Mouse (Mus musculus) erythroblast, adult 5-6 weeks (primary cell): Measurements from ENCODE around the gene Vtcn1. TPM values are rescaled to one million over a fixed set of nuclear protein-coding genes. Genes with fewer than 3 reads are reported as not detected.

Source experiments
- ATAC-seq: replicated peaks from 2 replicates; pipeline ENCODE4 v1.8.0; 2016; ENCODE audit warnings: moderate number of reproducible peaks, mild to moderate bottlenecking, moderate TSS enrichment, inconsistent platforms; ENCODE audit not compliant: poor library complexity, low FRiP score, severe bottlenecking
- total RNA-seq, 2 experiments: library from RNA; stranded (forward) in 1 of 2; stranded (reverse) in 1 of 2; fragments of 150-400 nt in 1 of 2; fragments of 200-764, 138-1000 nt in 1 of 2; gene quantifications; 2 replicates each; pipeline versions ENCODE4 v1.2.3 to v1.2.4; 2015 to 2017; ENCODE audit warnings: low replicate concordance in 2 of 2

Gene Vtcn1
- total RNA-seq, 2 experiments from 2014 or later = not detected

DNA sequence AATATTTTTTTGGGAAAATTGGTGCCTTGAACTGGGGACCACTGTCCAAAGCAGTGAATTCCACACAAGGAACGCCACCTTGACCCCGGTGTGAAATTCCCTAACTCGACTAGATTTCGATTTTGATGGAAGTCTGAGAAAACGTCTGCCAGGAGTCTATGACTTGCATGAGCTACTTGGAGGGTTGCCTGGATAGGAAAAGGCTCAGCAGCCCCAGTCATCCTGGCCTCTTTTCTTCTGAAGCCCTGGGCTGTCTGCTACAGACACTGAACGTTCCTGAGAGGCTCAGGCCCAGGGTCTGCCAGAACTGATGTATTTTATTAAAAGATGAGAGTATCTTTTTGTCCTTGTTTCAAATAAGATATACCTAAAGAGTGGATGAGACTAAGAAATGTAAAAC, 25.2 kb downstream of the Vtcn1 start:
- no peak for ATAC-seq

GRCm38 (mm10) chr3:100856050-100856815, 31.0 kb downstream of the Vtcn1 start:
- ATAC-seq = no peak

DNA sequence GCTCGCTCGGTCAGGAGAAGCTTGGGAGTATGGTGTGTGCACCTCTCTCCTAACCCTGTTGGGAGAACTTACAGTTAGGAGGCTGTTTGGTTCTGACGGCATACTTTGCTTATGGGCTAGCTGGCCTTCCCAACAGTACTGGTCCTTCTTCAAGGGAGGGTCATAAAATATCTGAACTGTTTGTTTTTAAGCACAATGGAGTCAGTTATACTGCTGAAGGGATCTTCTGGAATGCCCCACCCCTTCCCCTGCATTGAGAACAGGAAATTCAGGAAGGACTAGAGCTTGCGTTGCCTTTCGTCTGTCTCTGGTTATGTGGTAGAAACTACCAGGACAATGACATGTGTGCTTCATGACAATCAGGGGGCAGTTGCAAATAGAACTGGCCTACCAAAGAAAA, 31.9 kb downstream of the Vtcn1 start:
- no peak for ATAC-seq

DNA sequence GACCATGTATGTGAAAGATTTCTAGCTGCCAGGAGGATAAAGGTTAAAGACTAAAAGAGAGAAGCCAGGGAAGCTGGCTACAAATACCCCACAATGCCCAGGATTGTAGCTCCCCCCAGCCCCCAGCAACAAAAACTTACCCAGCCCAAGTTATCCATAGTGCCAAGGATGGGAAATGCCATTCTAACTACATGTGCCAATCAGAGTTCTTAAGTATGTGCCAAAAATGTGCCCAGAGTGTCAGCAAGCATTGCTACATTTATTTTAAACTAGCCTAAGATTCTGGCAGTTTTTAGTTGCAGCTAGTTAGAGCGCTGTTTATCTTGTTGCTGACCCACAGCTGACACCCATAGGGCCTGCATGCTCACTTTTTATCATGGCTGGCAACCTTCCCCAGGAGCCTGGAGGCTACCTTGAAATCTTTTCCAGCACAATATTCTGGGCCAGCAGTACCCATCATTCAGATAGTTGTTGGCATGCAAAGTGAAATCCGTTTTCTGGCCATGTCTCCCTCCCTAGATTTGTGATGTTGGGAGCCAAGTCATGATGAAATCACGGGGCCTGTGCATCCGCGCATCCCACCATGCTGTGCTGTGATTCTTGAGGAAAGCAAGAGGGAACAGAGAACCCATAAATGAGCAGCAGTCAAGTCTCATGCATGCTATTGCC, 33.2 kb downstream of the Vtcn1 start:
- no peak for ATAC-seq

DNA sequence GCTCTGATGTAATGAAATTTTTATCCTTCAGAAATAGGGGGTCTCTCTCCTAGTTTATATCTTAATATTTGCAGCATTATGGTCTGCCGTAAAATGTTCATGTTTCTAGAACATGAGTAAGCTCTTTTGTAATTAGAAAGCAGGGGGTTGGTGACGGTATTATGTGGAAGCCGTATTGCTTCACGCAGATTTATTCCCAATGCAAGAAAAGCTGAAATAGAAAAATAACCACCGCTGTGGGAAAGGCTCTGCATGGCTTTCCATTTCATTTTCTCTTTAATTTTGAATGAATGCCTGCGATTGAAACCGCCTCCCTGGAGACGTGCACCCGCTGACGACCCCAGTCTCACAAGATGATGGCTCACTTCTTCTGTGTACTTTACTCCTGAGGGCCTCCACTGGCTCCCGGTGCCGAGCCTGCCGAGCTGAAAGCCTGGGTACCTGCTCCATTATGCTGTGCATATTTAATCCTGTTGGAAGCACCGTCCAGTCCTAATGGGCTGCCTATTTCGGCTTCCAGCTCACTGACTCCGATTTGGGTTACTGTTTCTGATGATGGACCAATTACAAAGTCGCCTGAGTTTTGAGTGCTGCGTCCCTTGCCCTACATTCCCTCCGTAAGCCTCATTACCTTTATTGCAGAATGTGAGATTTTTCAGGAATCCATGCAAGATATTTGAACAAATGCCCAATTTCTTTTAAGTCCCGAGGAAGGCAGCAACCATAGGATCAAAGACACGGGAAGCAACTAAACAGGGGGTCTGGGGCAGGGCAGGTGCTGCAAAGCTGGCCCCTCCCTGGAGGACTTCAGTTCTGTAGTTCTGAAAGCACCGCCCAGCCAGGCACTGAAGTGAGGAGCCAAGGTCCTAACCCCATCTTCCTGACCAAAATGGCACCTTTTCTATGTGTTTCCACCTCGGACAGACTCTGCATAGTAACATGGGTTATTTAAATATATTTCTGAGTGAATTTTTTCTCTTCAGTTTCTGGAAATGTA, 36.3 kb downstream of the Vtcn1 start:
- no peak for ATAC-seq

DNA sequence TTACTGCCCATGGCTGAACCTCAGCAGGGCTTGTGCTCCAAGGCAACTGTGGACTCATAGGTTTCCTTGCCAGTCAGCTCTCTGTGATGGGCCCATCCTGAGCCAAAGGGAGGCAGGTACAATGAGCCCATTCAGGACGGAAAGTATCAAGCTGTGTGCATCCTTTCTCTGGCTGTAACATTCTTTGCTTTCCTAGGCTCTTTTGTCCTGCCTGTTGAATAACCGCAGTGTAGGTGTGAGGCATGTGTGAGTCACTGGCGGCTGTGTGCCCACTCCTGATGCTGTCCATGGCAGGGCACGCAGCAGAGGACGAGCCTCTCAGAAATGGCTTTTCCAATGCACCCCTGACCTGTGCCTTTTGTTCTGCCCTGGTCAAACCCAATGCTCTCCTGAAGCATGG, 41.7 kb downstream of the Vtcn1 start:
- ATAC-seq = no peak

DNA sequence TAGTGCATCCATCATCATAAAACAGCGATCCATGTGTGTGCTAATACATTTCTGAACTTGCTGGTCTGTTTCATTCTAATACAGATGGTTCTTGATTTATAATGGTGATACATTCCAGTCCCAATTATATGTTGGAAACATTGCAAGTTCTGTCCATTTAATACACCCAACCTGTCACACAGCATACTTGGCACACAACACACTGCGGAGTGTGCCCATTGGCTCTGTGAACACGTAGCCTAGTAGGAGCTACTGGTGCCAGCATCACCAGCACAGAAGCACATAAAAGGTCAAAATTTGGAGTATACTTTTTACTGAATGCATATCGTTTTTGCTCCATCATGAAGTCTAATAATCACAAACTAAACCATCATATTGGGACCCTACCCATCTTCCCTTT, 51.8 kb downstream of the Vtcn1 start:
- ATAC-seq = no peak

- ATAC-seq = no peak
These were observed 56.1 kb downstream of the Vtcn1 start for GRCm38 (mm10) chr3:100881403-100881802.

GRCm38 (mm10) chr3:100881843-100882634, 56.8 kb downstream of the Vtcn1 start:
- ATAC-seq = no peak

- no peak for ATAC-seq
These were observed 64.0 kb downstream of the Vtcn1 start for GRCm38 (mm10) chr3:100889234-100889633.

GRCm38 (mm10) chr3:100890406-100890805, 65.1 kb downstream of the Vtcn1 start:
- ATAC-seq = no peak

DNA sequence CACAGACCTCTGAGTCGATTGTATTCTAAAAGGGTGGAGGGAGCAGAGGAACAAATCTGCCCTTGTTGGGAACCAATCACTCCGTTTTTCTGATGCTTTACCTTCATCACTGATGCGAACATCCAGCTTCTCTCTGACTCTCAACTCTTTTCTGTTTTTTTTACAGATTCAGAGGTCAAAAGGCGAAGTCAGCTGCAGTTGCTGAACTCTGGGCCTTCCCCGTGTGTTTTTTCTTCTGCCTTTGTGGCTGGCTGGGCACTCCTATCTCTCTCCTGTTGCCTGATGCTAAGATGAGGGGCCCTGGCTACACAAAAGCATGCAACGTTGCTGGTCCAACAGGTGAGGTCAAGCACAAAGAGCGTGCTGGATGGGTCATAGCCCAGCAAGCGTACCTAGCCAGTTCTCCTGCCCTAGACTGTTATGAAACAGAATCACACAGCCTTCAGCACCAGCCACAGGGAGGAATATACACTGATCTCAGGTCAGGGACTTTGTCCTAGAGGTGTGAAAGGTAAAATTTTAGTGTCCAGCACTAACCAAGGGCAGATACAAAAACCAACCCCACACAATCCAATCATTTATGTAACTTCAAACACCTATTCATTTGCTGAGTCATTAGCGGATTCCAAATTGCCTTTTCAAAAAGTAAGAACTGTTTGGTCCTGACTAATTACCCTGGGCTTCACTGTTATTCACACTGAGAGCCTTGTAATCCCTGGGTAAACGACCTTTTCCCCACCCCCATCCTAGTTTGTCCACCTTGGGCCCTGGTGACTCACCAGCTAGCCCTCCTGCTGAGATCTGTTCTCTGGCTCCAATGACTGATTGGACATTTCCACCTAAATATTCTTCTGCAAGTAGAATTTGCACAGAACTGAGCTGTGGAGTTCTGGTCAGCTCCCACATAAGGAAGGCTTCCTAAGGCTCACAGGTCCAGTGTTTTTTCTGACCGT, 67.4 kb downstream of the Vtcn1 start:
- ATAC-seq = no peak

DNA sequence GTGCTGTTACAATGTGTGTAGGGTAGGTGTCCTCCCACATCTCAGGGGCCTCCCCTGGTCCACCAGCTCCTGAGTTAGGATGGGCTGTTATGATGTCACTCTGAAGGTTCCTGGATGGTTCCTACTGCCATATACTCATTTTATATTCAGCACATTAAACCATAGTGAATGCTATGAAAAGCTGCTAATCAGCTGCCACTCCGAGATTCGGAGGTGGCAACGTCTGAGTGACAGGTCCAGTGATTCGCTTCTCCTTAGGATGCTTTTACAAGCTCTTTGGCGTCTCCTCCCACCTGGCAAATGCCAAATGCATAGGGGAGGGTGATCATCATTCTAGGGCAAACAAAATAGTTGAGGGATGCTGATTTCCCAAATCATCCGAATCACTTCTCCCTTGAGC, 70.2 kb downstream of the Vtcn1 start:
- no peak for ATAC-seq

DNA sequence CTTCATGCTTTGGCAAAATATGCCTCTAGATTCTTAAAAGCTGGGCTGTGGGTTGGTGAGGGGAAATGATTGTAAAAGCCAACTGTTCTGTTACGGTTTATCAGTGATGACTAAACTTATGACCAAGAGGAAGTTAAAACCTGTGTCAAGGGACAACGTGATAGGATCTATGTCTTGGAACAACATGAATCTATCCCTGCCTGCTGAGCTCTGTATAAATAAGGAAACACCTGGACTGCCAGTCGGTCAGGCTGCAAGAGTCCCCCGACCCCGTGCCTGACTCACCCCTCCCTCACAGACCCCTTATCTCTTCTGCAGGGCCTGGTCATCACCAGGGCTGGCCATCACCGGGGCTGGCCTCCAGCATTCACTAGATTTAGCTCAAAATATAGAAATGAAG, 80.9 kb downstream of the Vtcn1 start:
- no peak for ATAC-seq

DNA sequence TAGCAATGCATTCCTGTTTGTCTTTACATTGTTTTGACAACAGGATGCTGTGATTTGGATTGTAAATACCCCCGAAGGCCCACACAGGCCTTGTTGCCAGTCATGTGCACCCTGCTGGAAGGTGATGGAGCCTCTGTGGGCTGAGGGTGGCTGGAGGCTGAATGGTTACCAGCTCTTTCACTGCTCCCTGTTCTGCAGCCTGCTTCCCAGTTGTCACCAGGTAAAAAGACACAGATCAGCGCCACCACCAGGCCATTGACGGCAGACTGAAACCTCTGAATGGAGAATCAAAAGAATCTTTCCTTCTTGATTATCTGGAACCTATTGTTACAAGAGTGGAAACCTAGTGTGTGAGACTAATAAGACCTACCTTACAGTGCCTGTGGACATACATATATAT, 81.7 kb downstream of the Vtcn1 start:
- no peak for ATAC-seq

GRCm38 (mm10) chr3:100908594-100908993, 83.3 kb downstream of the Vtcn1 start:
- ATAC-seq = no peak

DNA sequence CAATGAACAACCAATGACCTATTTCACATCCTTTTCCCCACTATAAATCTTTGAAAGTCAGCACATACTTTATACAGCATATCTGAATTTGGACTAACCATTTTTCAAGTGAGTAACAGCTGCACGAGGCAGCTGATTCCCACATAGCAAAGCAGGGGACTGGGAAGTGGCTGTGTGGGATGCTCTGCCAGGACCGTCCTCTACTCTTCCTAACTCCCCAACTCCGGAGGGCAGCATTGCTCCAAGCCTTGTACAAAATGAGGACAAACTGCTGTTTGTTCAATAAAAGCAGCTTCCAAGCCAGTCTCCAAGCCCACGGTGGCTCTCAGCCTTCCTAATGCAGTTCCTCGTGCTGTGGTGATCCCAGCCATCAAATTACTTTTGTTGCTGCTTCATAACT, 85.4 kb downstream of the Vtcn1 start:
- ATAC-seq = no peak

DNA sequence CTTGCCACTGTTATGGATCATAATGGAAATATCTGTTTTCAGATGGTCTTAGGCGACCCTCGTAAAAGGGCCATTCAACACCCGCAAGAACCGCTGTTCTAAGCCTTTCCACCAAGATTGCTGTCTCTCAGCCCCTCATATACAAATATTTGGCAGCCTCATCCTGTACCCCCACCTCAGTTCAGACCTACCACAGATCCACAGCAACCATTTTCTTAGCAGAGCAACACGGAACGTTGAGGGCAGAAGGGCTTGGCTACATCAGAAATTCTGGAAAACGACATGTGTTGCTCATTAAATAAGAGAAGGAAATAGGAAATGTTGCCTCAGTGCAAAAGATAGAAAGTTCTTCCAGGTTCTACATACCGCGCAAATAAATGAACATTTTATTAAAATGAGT, 85.8 kb downstream of the Vtcn1 start:
- no peak for ATAC-seq
